Mouse (Mus musculus) erythroblast, embryonic 14.5 days (primary cell): ENCODE results near the gene Wdfy2.

Source experiments
- GATA1 ChIP-seq: IDR thresholded peaks from 2 replicates; pipeline ENCODE4 v1.6.1; 2012; ENCODE audit warnings: low read length, inconsistent platforms, mixed read lengths
- TAL1 ChIP-seq: IDR thresholded peaks from 3 replicates; pipeline ENCODE4 v1.6.1; 2012; ENCODE audit warnings: low read length, inconsistent platforms, mixed read lengths

DNA sequence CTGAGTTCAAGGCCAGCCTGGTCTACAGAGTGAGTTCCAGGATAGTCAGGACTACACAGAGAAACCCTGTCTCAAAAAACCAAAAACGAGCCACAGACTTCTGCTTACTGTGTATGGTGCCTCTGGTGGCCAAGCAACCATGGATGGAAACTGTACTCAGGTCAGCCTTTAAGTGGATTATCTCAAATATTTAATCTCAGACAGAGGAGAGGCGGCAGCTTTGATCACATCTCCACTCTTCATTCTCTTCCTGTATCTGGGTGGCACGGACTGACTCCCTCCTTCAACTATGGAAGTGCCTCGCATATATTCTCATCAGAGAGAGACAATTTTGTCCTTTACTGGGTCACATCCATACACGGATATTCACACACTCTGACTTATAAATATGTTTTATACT is 34.0 kb downstream of the Wdfy2 start:
- TF ChIP-seq TAL1 (no peak), GATA1 (no peak)
